Mouse (Mus musculus) adrenal gland, postnatal 4 days (tissue): ENCODE data around the gene 0610012G03Rik. TPM values are rescaled to one million over a fixed set of nuclear protein-coding genes. Genes with fewer than 3 reads are reported as not detected.

Source experiments
- DNase-seq, 2 experiments: peaks; one replicate each; pipeline ENCODE4 v3.0.0; 2021 to 2022; ENCODE audit warnings: low spot score in 2 of 2, mixed read lengths in 2 of 2
- total RNA-seq, 2 experiments: library from RNA; stranded (reverse); gene quantifications; 2 replicates each; pipeline ENCODE4 v1.2.3; 2021

0610012G03Rik gene
- total RNA-seq, 2 experiments from 2014 or later = 38.5 to 39.7 TPM

GRCm38 (mm10) chr16:31932840-31933697, 15.2 kb downstream of the 0610012G03Rik start:
- DNase-seq = peak; percentile 52 to 74

DNA sequence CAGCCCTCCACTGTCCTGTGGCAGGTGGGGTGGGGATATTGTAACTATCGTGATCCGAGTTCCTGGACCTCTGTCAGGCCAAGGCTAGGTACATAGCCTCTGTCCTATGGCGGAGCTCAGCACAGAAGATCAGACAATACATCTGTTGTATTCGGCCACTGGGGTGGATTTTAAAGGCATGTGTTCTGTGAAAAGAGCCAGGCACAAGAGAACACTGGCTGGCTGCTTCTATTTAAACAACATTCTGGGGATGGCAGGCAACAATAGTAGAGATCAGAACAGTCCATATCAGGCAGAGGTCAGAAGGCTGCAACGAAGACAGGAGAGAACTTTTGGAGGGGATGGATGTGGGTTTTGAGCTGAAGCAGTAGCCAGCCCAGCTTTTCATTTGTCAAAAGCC, 16.0 kb downstream of the 0610012G03Rik start:
- DNase-seq = no peak

GRCm38 (mm10) chr16:31931330-31931729, 17.0 kb downstream of the 0610012G03Rik start:
- DNase-seq = no peak

DNA sequence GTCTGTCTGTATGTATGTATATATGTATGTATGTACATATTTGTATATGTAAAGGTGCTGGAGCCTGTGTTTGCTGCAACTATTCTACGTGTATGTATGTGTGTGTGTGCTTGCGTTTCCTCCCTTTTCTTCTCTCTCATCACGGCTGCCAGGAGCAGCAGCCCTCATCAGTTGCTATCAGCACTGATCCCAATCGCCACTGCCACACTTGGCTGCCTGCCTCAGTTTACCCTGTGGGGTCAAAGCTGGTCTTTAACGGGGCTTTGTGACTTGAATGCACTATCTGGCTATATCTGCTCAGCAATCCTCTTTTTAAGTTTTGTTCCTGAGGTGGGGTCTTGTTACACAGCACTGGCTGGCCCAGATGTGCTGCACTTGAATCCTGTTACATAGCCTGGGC, 20.9 kb downstream of the 0610012G03Rik start:
- DNase-seq = no peak

GRCm38 (mm10) chr16:31926547-31927182, 21.6 kb downstream of the 0610012G03Rik start:
- DNase-seq = no peak

GRCm38 (mm10) chr16:31926091-31926490, 22.2 kb downstream of the 0610012G03Rik start:
- DNase-seq = no peak

DNA sequence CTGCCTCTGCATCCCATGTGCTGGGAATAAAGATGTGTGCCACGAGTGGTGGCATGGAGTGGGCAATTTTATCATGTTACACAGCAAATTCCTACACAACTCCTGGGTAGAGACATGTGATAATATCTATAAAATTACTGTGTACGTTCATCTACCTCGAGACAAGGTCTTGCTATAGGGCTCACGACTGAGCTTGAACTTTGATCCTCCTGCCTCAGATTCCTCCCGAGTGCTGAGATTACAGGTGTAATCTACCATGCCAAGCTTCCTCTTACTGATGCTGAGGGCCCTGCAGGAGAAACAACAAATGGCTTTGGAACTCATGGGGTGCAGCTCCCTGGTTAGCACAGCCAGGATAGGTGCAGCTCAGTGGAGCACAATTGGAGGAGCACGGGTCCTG, 23.9 kb downstream of the 0610012G03Rik start:
- no peak for DNase-seq

DNA sequence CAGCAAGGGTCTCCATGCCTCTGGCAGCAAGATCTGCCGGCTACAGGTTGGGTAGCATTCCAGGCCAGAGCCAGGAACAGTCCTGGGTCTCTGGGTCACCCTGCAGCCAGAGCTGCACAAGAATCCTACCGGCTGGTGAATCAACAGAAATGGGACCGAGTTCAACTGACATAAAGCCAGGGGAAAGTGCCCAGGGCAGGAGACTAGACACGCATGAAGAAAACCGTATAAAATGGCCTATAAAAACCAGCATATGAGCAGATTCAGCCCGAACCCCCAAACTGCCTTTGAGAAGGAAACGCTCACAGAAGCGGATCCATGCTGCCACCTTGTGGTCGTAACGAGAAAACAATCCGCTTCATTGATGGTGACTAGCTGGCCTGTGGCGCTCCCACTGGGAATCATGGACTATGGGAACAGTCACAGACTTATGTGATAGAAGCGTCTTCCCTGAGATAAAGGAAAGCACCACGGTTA, 30.0 kb downstream of the 0610012G03Rik start:
- DNase-seq = peak; percentile 32 to 37

- DNase-seq = no peak
Observed at GRCm38 (mm10) chr16:31917776-31918175, 30.5 kb downstream of the 0610012G03Rik start.

DNA sequence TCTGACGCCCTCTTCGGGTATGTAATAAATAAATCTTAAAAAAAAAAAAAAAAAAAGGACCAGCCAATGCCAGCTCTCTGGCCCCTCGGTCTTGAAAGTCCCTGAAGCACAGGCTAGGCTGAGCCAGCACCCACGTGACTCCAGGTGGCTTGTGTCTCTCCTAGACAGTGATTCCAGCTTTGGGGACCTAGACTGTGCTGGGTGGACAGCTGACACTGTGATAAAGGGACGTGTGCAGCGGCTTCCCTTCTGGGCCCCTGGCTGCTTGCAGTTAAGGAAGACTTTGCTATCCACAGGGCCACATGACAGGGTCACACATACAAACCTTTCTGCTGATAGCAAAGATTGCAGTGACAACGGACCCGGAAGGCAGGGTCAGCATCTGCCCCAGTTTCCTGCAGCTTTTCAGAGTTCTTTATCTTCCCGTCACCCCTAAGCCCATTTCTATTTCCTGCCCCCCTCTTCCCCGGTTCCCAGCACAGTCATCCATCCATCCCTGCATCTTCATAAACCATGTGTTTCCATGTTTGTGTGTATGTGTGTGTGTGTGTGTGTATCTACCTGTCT, 37.9 kb downstream of the 0610012G03Rik start:
- DNase-seq = no peak

DNA sequence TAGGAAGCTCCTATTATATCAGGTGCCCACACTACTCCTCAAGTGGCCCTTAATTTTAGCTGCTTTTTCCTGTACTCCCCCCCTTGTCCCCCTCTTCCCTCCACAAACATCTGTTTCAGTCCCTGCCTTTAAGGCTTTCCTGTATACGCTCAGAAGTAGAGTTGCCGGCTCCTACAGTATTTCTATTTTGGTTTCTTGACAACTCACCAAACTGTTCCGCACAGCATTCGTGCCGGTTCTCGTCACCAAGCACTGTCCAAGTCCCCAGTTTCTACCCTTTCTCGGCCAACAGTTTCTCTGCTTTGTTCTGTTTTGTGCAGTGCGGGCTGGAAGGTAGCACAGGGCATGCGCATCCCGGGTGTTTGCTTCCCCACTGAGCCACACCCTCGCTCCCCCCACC, 39.3 kb downstream of the 0610012G03Rik start:
- no peak for DNase-seq

DNA sequence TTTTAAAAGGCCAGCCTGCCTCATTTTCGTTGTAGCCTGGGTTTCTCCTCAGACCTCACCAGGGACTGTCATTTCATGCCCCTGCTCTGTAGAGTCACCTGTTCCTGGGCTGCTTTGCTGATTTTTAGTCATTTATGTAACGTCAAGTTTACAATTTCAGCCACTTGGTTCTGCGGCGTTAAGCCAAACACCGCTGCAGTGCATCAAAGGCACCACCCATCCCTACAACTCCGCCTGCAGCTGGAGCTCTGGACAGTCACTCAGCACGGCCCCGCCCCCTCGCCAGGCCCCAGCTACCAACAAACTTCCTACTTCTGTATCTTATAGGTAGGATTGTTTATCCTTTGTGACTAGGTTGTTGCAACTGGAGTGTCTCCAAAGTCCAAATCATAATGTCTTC, 41.4 kb downstream of the 0610012G03Rik start:
- DNase-seq = no peak

GRCm38 (mm10) chr16:31905891-31906825, 42.1 kb downstream of the 0610012G03Rik start:
- no peak for DNase-seq

DNA sequence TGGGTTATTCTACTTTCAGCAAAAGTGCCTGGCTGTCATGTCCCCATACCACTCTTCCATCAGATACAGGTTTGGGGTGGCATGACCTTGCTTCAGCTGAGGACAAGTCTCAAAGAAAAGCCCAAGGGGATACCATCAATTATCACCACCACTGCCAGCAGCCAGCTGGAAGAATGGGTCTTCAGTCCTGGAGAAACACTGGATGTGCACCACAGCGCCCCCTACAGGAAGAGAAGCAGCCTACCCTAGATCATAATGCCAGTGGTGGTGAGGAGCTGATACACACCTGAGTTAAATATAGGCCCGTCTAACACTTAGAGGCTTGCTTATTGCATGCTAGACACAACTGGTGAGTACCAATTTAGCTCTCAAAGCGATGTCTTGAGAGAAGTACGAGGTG, 43.0 kb downstream of the 0610012G03Rik start:
- DNase-seq = no peak

DNA sequence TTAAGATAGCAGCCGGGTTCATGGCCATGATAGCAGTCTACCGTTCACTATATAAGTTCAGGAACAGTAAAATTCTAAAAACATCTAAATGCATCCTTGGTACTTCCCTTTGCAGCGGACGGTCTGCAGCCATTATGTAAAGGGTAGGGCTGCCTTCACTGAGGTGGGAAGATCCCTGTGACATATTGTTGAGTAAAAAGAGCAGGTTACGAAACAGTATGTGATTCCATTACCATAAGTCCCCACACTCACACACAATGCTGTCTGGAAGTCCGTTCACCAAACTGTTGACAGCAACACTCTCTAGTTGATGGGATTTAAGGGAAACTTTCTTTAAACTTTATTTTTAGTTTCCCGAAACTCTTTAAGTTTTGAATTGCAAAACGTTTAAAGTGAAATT, 45.1 kb downstream of the 0610012G03Rik start:
- DNase-seq = no peak

DNA sequence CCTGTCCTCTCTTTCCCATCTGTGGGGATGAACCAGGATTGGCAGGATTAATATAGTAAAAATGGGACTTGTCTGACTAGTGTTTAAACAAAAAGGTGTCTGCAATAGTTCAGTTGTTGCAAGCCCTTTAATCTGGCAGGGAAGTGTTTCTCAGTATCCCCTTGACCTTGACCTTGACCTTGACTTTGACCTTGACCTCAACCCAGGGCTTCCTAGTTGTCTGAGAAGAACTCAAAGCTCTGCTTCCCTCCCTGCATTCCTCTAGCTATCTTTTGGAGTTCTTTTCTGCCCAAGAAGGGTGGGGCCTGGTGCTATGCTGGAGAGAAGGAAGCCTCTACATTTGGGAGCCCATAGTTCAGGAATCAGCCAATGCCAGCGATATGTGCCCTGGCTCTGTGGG, 46.4 kb downstream of the 0610012G03Rik start:
- no peak for DNase-seq

DNA sequence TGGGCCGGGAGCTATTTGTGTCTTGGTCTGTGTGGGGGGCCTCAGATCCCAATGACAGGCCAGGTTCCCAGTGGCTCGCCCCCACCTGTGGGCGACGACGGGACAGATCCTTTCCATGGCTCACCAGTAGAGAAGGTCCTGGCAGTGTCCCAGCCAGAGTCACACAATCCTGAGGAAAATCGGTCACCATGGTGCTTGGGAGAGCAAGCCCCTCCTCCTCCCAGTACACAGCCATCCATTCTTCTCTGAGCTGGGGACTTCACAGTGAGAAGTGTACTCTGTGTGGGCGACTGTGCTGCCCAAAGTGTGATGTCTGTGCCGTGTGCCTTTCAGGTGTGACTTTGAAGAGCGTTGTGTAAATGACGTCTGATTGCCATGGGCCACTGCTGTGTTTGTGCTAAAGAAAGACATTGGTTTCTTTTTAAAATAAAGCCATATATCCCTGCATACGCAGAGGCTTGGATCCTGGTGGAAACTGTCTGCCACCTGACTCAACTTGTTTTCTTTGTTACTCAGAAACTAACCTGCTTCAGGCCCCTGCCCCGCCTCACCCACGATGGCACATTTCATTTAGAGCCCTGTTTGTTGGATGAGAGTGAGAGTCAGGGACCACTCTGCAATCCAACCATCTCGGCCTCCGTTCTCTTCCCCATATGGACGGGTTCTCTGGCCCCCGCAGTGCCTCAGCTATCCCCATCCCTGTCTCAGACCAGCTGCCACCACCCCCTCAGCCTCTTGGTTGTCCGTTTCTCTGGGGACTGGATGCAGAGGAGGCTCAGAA, 49.6 kb downstream of the 0610012G03Rik start:
- no peak for DNase-seq
